Mouse (Mus musculus): ENCODE measurements at regions not wholly inside any gene's neighbourhood (a gene's known extent, or its start where the extent isn't known, plus 50 kb on each side); places are given as distances from the start of the nearest gene placed in this dataset.

GRCm38 (mm10) chr1:91702021-91702420 lies 99.2 kb upstream of the Twist2 start:
- TF ChIP-seq CTCF (conservative IDR thresholded peaks at IDR 0.05; ENCODE audit: insufficient read depth, insufficient read length, low read depth, low read length) (no peak), POLR2A (IDR thresholded peaks at IDR 0.05; ENCODE audit: low read depth, low read length) (no peak)
